In the genomic region with DNA sequence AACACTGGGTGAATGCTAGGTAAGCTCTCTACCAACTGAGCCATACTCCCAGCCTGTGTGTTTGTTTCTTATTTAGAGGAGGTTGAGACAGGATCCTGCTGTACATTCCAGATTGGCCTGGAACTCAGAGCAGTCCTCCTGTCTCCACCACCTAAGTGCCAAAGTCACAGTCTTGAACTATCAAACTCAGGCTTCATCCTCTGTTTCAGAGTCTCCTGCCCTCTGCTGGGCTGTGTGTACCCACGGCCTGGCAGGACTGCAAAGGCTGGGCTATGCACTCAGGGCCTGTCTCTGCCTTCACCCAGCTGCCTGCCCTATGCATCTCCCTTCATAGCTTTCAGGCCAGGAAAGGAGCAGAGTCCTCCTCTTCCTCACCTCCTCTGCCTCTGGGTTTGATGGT, we compare ENCODE assay signal across 12 mouse cellular contexts. TPM values are rescaled to one million over a fixed set of nuclear protein-coding genes. Genes with fewer than 3 reads are reported as not detected.
DNase-seq lines count a peak whose midpoint lies in the region; ATAC-seq and TF ChIP-seq lines count a peak whose summit lies in the region.
"Had no signal": no experiment of that assay in that cellular context is flagged by ENCODE, and none has a peak within 500 bp of the region (broad histone marks: within the 10 kb centered on the region; RNA-seq: fewer than 3 reads in every experiment).

No protein-coding gene starts in this region.

- peak; percentile 18 for DNase-seq in CD4-positive, CD25-positive, alpha-beta regulatory T cell, adult 2 months (ENCODE audit: low read depth, low spot score)
- no peak for DNase-seq in layer of hippocampus, adult 2 months (ENCODE audit: low spot score in 2 of 2)
- no peak for DNase-seq in layer of hippocampus, adult 9-10 months (ENCODE audit: low spot score)
- DNase-seq in A20 (ENCODE audit: low read depth, low spot score): peak; percentile 26
- DNase-seq in cerebellum, adult 9-11 months: peak; percentile 65
- DNase-seq in urinary bladder, postnatal 4 days (ENCODE audit: low spot score in 2 of 2): no peak
- no peak for DNase-seq in kidney, adult 11 months
- DNase-seq: layer of hippocampus, postnatal 36 days; thymus, postnatal 25 days had no signal

- no peak overlapping the region for H3K4me3 ChIP-seq in layer of hippocampus, adult 2 months
- H3K4me3 ChIP-seq: intestine, embryonic 15.5 days; limb, embryonic 15.5 days had no signal

- H3K27ac ChIP-seq in layer of hippocampus, adult 2 months: peak overlapping the region; percentile 10; the same call in 1 of the 2 replicates
- H3K27ac ChIP-seq: intestine, embryonic 15.5 days; limb, embryonic 15.5 days had no signal

- TF ChIP-seq CTCF in layer of hippocampus, adult 2 months (conservative IDR thresholded peaks at IDR 0.05): peak; percentile 65

- ATAC-seq in CD4-positive, CD25-positive, alpha-beta regulatory T cell, adult 4 months: no peak
- ATAC-seq: intestine, embryonic 15.5 days had no signal

RNA-seq across cellular contexts. Expression of a gene that starts 7.4 kb away (rescaled TPM):
- polyA plus RNA-seq in CD4-positive, CD25-positive, alpha-beta regulatory T cell, adult 4 months (2017; shearing (Covaris generic)): not detected
- total RNA-seq in layer of hippocampus, adult 2 months (2021): 100 to 1,000 TPM; 318 to 334 TPM

RNA-seq across cellular contexts. Expression of a gene that starts 28.9 kb away (rescaled TPM):
- polyA plus RNA-seq in CD4-positive, CD25-positive, alpha-beta regulatory T cell, adult 4 months (2017; shearing (Covaris generic)): under 1 TPM in 1 of 2 experiments, not detected in 1; 0.73 TPM
- total RNA-seq in layer of hippocampus, adult 2 months (2021): 10 to 100 TPM; 12.2 to 18.1 TPM

RNA-seq across cellular contexts. Expression of a gene that starts 31.5 kb away (rescaled TPM):
- polyA plus RNA-seq in CD4-positive, CD25-positive, alpha-beta regulatory T cell, adult 4 months (2017; shearing (Covaris generic)): 10 to 100 TPM; 54.9 to 76.4 TPM
- 10 to 100 TPM; 91.3 to 92.0 TPM for total RNA-seq in layer of hippocampus, adult 2 months (2021)

RNA-seq across cellular contexts. Expression of a gene that starts 50.6 kb away (rescaled TPM):
- not detected for polyA plus RNA-seq in CD4-positive, CD25-positive, alpha-beta regulatory T cell, adult 4 months (2017; shearing (Covaris generic))
- 1 to 10 TPM; 3.0 to 3.3 TPM for total RNA-seq in layer of hippocampus, adult 2 months (2021)

RNA-seq across cellular contexts. Expression of a gene that starts 52.4 kb away (rescaled TPM):
- polyA plus RNA-seq in CD4-positive, CD25-positive, alpha-beta regulatory T cell, adult 4 months (2017; shearing (Covaris generic)): not detected
- total RNA-seq in layer of hippocampus, adult 2 months (2021): 10 to 100 TPM; 89.4 to 95.9 TPM

Comparison
In these comparisons a context has a peak if more than half of its experiments do, and no peak if none do; other contexts are left out.
1. DNase-seq: peak in CD4-positive, CD25-positive, alpha-beta regulatory T cell, adult 2 months (single experiment), A20 (single experiment) and cerebellum, adult 9-11 months (single experiment); none in layer of hippocampus, adult 2 months (0 of 2), layer of hippocampus, adult 9-10 months (single experiment), urinary bladder, postnatal 4 days (0 of 2) and kidney, adult 11 months (single experiment).